Mouse (Mus musculus) ES-E14 (cell line): ENCODE measurements around the gene Dlg2. TPM values are rescaled to one million over a fixed set of nuclear protein-coding genes. Genes with fewer than 3 reads are reported as not detected.

ENCODE experiments used
- DNase-seq: peaks from one replicate; pipeline ENCODE4 v3.0.0-alpha.2; 2013; ENCODE audit warnings: low read depth, low spot score
- H3K27ac ChIP-seq: 2 replicates; pipeline ENCODE4 v1.5.1; 2012; ENCODE audit warnings: low read depth, mild to moderate bottlenecking, low read length, moderate library complexity, mixed read lengths; ENCODE audit not compliant: poor library complexity, insufficient read depth, severe bottlenecking
- H3K36me3 ChIP-seq: 2 replicates; pipeline ENCODE4 v1.6.1; 2012; ENCODE audit warnings: mild to moderate bottlenecking, low read length, moderate library complexity, mixed read lengths; ENCODE audit not compliant: control insufficient read depth, poor library complexity, insufficient read depth, severe bottlenecking
- H3K4me1 ChIP-seq, 2 experiments: fragments of 150-350 bp in 1 of 2; sonication (generic) in 1 of 2; 2 replicates each; pipeline ENCODE4 v1.6.1; 2012; ENCODE audit warnings: low read length in 2 of 2, mild to moderate bottlenecking in 1 of 2, mixed read lengths in 1 of 2; ENCODE audit not compliant: control insufficient read depth in 2 of 2, insufficient read depth in 2 of 2, poor library complexity in 1 of 2
- H3K4me3 ChIP-seq, 2 experiments: fragments of 150-350 bp in 1 of 2; sonication (generic) in 1 of 2; 2 replicates each; pipeline ENCODE4 v1.5.1; 2012; ENCODE audit warnings: low read length in 2 of 2, low read depth in 1 of 2, mild to moderate bottlenecking in 1 of 2, mixed read lengths in 1 of 2; ENCODE audit not compliant: insufficient read depth in 1 of 2, poor library complexity in 1 of 2, severe bottlenecking in 1 of 2
- H3K9ac ChIP-seq: 2 replicates; pipeline ENCODE4 v1.6.1; 2012; ENCODE audit warnings: low read depth, mild to moderate bottlenecking, low read length, mixed read lengths; ENCODE audit not compliant: poor library complexity, insufficient read depth, severe bottlenecking
- H3K9me3 ChIP-seq: fragments of 150-350 bp; sonication (generic); 2 replicates; pipeline ENCODE4 v1.6.1; 2012; ENCODE audit warnings: low read depth, mild to moderate bottlenecking, low read length; ENCODE audit not compliant: control insufficient read depth, insufficient read depth
- CHD2 ChIP-seq: IDR thresholded peaks from 2 replicates; pipeline ENCODE4 v1.6.1; 2014; ENCODE audit warnings: mild to moderate bottlenecking, low read depth, low read length, inconsistent platforms
- HCFC1 ChIP-seq: IDR thresholded peaks from 2 replicates; pipeline ENCODE4 v1.6.1; 2012; ENCODE audit warnings: low read length, inconsistent platforms, borderline replicate concordance; ENCODE audit not compliant: insufficient read depth
- MAFK ChIP-seq: IDR thresholded peaks from 2 replicates; pipeline ENCODE4 v1.6.1; 2014; ENCODE audit warnings: mild to moderate bottlenecking, low read depth, low read length, inconsistent platforms; ENCODE audit not compliant: insufficient read depth
- ZC3H11A ChIP-seq: IDR thresholded peaks from 2 replicates; pipeline ENCODE4 v1.6.1; 2012; ENCODE audit warnings: low read depth, mild to moderate bottlenecking, inconsistent platforms, low read length, borderline replicate concordance
- ZNF384 ChIP-seq: IDR thresholded peaks from 2 replicates; pipeline ENCODE4 v1.6.1; 2012; ENCODE audit warnings: low read depth, low read length, inconsistent platforms
- in situ Hi-C, 2 experiments: fragments of 600-800 bp; cut with MboI; formaldehyde crosslinking; loops; one replicate each; pipeline ENCODE4 v1.15.1; 2025; ENCODE audit warnings: low sequenced_read_pairs in 2 of 2, inconsistent platforms in 1 of 2; ENCODE audit not compliant: unreplicated experiment in 2 of 2
- total RNA-seq: library from RNA; depleted of rRNA; stranded (reverse); fragments of 300-350 nt; gene quantifications from 2 replicates; pipeline ENCODE4 v1.2.3, GENCODE M21; 2012

The Dlg2 gene
- total RNA-seq, 1 experiment, result 0.13 TPM

- Histone ChIP-seq H3K9ac (no peak overlapping the region), H3K4me1 (no peaks in the 10 kb centered on the region), H3K36me3 (no peaks in the 10 kb centered on the region), H3K9me3 (no peaks in the 10 kb centered on the region), H3K4me3 (no peak overlapping the region), H3K27ac (no peak overlapping the region)
- in situ Hi-C loops, result no loop called here
- no peak for DNase-seq
- no peak for TF ChIP-seq CHD2
- TF ChIP-seq ZNF384, result no peak
- TF ChIP-seq HCFC1, result no peak
- TF ChIP-seq ZC3H11A, result no peak
- TF ChIP-seq MAFK, result no peak
Observed at GRCm38 (mm10) chr7:92164875-92165518, 1688.5 kb downstream of the Dlg2 start.

- no peaks in the 10 kb centered on the region for H3K36me3 ChIP-seq
- in situ Hi-C loops, result no loop called here
- DNase-seq, result no peak
- H3K4me1 ChIP-seq, result peaks cover 0 to 2% of the 10 kb centered on the region in 2 experiments; a peak in 1 of 4 replicates
- no peaks in the 10 kb centered on the region for H3K9me3 ChIP-seq
- H3K9ac ChIP-seq, result no peak overlapping the region
- H3K4me3 ChIP-seq, result no peak overlapping the region
- TF ChIP-seq ZNF384, result no peak
- no peak overlapping the region for H3K27ac ChIP-seq
Observed at GRCm38 (mm10) chr7:92180029-92180428, 1703.6 kb downstream of the Dlg2 start.

GRCm38 (mm10) chr7:92180591-92181587 is 1704.4 kb downstream of the Dlg2 start:
- Histone ChIP-seq H3K27ac (no peak overlapping the region), H3K9me3 (no peaks in the 10 kb centered on the region), H3K4me3 (no peak overlapping the region), H3K9ac (no peak overlapping the region), H3K36me3 (no peaks in the 10 kb centered on the region), H3K4me1 (peaks cover 0 to 2% of the 10 kb centered on the region in 2 experiments; a peak in 1 of 4 replicates)
- no peak for DNase-seq
- TF ChIP-seq CHD2, result no peak
- no peak for TF ChIP-seq ZNF384
- no peak for TF ChIP-seq HCFC1
- no peak for TF ChIP-seq MAFK
- no peak for TF ChIP-seq ZC3H11A
- in situ Hi-C loops, result no loop called here

GRCm38 (mm10) chr7:92181959-92182612 is 1705.6 kb downstream of the Dlg2 start:
- no peak overlapping the region for H3K27ac ChIP-seq
- no peak for TF ChIP-seq MAFK
- TF ChIP-seq ZNF384, result no peak
- TF ChIP-seq CHD2, result no peak
- no peak overlapping the region for H3K9ac ChIP-seq
- no peaks in the 10 kb centered on the region for H3K36me3 ChIP-seq
- H3K4me1 ChIP-seq, result peaks cover 0 to 2% of the 10 kb centered on the region in 2 experiments; a peak in 1 of 4 replicates
- no peaks in the 10 kb centered on the region for H3K9me3 ChIP-seq
- in situ Hi-C loops, result no loop called here
- H3K4me3 ChIP-seq, result no peak overlapping the region
- DNase-seq, result no peak
